Mouse (Mus musculus) heart, postnatal 14 days (tissue): ENCODE data around the gene Arpc5. TPM values are rescaled to one million over a fixed set of nuclear protein-coding genes. Genes with fewer than 3 reads are reported as not detected.

ENCODE experiments used
- DNase-seq, 2 experiments: peaks; one replicate each; pipeline ENCODE4 v3.0.0; 2021 to 2022
- intact Hi-C: fragments of 180-260 bp; cut with DNase I; formaldehyde crosslinking; loops from one replicate; pipeline ENCODE4 v1.15.1; 2025
- long read RNA-seq, 2 experiments: library from polyadenylated mRNA; stranded (forward); transcript quantifications; one replicate each; pipeline ENCODE4 v2.0.0; 2021
- total RNA-seq, 2 experiments: library from RNA; stranded (reverse); gene quantifications; 2 replicates each; pipeline ENCODE4 v1.2.3; 2021

Arpc5 gene
- total RNA-seq, result 10 to 100 TPM; 53.0 to 57.9 TPM
- long read RNA-seq, experiment 1, transcript Arpc5-201 (4 exons, 1,914 nt), result major isoform, 186 of 200 reads
- long read RNA-seq, experiment 1, partial matches to known transcripts, result 2 of 200 reads
- long read RNA-seq, experiment 1, other reads (novel, unspliced or antisense), result 9 of 200 reads
- long read RNA-seq, experiment 2, transcript Arpc5-201 (4 exons, 1,914 nt), result major isoform, 137 of 142 reads
- long read RNA-seq, experiment 2, partial matches to known transcripts, result 0 of 142 reads
- long read RNA-seq, experiment 2, other reads (novel, unspliced or antisense), result 4 of 142 reads

DNA sequence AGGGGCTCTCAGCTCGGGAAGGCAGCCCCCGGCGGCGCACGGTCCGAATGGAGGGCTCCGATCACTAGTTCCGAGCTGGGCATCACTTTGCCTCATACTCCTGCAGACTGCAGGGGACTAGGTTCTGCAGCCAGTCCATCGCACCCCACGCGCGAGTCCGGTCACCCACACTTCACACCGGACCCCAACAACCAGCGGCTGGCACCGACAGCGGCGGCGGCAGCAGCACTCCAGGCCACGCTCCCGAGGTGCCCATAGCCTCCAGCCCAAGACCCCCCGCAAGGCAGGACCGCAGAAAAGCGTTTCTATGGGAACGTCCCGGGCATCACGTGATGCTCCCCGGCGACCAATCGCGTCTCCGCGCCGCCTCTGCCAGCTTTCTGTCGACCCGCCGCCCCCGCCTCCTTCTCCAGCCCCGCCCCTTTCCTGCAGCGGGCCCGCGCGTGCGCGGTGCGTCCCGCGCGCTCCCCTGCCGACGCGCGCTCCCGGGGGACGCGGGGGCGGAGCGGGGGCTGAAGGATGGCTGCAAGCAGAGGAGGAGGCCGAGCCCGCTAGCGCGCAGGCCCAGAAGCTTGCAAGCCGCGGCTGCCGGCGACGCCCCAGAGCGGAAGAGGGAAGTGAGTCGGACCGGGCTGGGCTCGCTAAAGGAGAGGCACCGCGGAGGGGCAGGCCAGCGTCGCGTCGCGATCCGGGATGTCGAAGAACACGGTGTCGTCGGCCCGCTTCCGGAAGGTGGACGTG is at the start of gene Arpc5, which contains the start of gene Rgl1:
TSS of gene Arpc5 (plus strand) at position 511 of the 741 bp plus-strand sequence.
TSS of gene Rgl1 (minus strand) at position 320 of the 741 bp plus-strand sequence.
- intact Hi-C loops, result loop anchor here (2.0 to 5.0 kb wide), 2 partner anchors 137 to 244 kb away; partner anchors contain the start of gene Smg7
- peak; percentile 99 for DNase-seq

- no peak for DNase-seq
- intact Hi-C loops, result no loop called here
Observed at GRCm38 (mm10) chr1:152717329-152717728, 49.0 kb upstream of the Arpc5 start.

DNA sequence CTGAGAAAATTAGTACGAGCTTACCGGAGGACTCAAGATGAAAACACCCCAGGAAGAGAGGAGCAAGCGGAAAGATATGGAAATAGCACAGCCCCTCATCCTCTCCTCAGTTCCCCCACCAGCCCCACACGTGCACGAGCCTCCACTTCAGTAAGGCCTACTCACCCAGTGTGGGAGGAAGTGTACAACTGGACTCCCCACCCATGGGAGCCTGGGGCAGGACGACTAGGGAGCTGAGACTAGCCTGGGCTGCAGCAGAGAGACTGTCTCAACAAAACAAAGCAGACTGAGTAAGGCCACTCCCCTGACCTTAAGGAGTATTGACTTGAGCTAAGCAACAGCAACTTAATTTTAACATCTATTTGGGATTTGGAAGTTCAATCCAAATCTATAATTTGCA is 48.1 kb upstream of the Arpc5 start:
- no peak for DNase-seq
- intact Hi-C loops, result no loop called here

GRCm38 (mm10) chr1:152720969-152721368 is 45.4 kb upstream of the Arpc5 start:
- intact Hi-C loops, result no loop called here
- no peak for DNase-seq

DNA sequence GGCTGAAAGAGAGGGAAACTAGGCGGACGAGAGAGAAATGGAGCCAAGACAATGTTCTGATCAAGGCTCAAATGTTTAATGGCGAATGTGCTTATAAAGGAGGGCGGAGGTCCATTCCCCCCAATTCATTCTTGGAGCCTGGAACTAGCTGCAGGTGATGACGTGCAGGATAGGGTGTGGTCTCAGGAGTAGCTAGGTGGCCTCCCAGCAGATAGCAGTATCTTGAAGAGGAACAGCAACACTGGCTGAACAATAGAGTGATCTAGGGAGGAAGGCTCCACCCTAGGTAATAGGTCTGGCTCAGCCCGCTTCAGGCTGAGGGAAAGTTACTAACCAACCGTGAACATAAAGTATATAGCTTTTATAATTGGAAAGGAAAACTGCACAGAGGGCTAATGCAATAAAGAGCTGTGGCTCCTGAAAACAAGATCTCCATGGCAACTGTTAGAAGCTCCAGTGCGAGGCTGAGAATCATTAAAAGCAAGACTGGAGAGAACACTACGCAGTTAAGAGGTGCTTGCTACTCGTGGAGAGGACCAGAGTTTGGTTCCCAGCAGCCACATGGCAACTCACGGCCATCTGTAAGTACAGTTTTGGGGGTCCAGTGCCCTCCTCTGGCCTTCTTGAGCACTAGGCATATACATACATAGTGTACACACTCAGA is 44.7 kb upstream of the Arpc5 start:
- DNase-seq, result no peak
- intact Hi-C loops, result no loop called here

DNA sequence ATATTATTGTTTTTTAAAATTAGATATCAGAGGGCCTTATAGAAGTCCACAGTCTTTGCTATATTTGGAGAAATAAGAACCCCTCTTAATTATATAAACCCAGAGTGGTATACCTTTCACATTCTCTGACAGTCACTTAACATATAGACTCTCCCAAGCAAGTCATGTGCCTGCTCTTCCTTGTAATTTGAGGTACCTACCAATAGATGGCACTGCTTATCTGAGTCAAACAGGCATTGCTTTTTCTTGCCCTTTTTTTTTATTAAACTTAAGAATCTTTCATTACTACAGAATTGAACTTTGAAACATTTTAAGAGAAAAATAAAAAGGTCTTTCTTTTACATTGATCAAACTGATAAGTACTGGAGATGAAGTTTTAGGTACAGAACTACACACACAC is 42.1 kb upstream of the Arpc5 start:
- no peak for DNase-seq
- intact Hi-C loops, result no loop called here

GRCm38 (mm10) chr1:152726095-152726494 is 40.2 kb upstream of the Arpc5 start:
- intact Hi-C loops, result no loop called here

GRCm38 (mm10) chr1:152727604-152728236 is 38.6 kb upstream of the Arpc5 start:
- DNase-seq, result peak; percentile 18 to 43
- intact Hi-C loops, result no loop called here

More at GRCm38 (mm10) chr1:152726095-152726494, 40.2 kb upstream of the Arpc5 start:
- DNase-seq, result no peak

- intact Hi-C loops, result no loop called here
- DNase-seq, result peak; percentile 45 to 57
Observed at GRCm38 (mm10) chr1:152738793-152739192, 27.5 kb upstream of the Arpc5 start.

- DNase-seq, result no peak
- intact Hi-C loops, result no loop called here
Observed at GRCm38 (mm10) chr1:152739374-152739773, 27.0 kb upstream of the Arpc5 start.

DNA sequence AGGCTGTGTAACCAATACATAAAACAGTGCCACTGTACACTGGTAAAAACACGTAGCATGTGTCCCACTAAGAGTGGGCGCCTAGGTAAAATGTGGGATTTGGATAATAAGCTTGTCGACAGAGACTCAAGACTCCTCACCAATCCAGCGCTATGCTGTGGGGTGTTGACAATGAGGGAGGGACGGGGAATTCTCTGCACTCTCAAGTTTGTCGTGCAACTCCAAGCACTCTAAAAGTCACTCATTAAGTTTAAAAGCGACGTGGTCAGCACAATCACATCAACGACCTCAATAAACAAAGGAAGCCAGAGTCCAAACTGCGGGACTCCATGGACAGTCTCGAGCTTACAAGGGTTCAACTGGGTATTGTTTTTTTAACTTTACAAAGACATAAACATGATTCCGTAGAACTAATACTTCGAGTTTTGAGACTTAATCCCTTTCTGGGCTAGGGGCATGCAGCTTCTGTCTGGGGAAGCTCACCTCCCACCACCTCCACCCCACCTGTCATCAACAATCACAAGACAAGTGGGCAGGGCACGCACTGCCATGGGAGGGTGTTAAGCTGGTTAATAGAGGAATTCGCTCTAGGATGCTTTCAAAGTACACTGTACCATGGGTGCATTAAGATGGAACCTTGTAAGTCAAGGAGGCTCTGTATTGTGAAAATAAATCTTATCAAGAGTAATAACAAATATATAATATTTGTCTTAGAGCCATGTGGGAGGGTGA is 23.1 kb upstream of the Arpc5 start:
- intact Hi-C loops, result loop anchor here (10.0 kb wide), 1 partner anchor 338 kb away; no protein-coding TSS in a partner anchor
- no peak for DNase-seq

DNA sequence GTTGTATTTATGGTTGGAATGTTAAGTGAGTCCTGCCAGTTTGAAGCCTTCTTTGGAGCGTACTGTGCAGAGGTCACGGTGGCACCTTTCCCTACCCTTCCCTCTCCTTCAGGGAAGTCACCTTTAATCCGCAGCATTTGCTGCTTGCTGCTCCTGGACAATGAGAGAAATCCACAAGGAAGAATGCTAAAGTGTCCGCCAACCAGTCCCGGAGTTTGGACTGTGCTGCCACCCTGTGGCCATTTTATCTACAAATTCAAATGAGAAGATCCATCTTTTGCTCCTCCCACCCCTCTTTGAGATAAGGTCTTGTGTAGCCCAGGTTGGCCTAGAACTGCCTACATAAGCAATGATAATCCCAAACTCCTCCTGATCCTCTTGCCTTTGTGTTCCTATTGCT is 19.9 kb upstream of the Arpc5 start:
- DNase-seq, result peak; percentile 84 to 92
- intact Hi-C loops, result loop anchor here (1.0 to 10.0 kb wide), 3 partner anchors 122 to 342 kb away; no protein-coding TSS in a partner anchor

DNA sequence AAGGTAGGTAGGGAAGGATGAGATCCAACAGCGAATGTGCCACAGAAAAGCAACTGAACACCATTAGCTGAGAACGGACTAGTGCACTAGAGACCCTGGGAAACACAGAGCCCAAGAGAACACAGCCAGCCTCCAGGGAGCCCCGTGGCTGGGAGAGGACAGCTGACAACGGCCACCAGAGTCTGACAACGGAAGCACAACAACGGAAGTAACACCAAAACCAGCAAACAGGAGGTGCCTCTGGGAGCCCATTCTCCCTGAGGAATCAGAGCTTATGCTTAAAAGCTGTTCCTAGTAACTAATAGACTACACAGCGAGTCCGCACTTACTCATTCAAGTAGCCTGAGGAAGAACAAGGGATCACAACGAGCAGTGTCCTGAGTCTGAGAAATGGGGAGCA is 17.1 kb upstream of the Arpc5 start:
- DNase-seq, result peak; percentile 17 to 31
- intact Hi-C loops, result loop anchor here (10.0 kb wide), 1 partner anchor 344 kb away; no protein-coding TSS in a partner anchor

DNA sequence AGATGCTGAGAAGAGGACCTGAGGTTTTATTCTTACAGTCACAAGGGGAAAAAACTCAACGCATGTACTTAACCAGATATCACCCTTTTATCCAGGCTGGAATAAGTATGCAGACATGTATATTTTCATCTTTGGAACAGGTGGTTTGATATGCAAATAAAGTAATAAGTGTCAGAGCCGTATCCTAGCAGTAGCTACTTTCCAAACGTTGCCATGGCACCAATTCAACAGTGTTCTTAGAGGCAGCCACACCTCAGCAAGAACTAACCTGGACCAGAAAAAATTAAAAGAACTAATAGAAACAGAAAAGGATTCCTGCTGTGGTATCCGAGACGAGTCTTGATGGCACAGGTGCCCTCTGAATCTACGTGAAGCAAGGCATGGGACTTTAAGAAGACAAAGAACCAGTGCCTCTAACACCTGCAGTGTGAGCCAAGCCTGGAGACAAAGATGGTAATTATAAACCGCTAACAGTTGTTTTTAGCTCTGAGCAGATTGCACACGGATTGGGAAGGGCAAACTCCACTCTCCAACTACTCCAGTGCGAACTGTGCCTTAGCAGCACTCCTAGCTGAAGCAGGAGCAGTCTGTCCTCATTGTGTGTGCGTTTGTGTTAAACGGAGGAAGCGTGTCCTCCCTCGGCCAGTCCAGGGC is 15.9 kb upstream of the Arpc5 start, which contains the start of gene Apobec4:
TSS of gene Apobec4 (plus strand) at position 240 of the 654 bp plus-strand sequence.
- DNase-seq, result no peak
- intact Hi-C loops, result no loop called here

DNA sequence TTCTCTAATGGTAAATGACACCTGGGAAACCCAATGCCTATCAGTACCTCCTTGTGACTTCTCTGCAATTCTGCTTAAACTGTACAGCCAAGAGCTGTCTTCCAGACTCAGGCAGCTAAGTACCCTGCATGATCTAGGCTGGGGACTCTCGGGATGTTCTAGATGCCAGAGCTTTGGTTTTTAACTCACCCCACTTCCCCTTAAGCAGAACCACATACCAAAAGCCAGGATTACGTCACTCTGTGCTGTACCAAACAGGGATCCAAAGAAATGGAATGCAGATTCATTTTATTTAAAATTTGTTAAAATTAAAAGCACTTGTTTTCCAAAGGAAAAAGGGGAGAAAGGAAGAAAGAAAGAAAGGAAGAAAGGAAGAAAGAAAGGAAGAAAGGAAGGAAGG is 4.6 kb upstream of the Arpc5 start:
- intact Hi-C loops, result no loop called here
- no peak for DNase-seq

DNA sequence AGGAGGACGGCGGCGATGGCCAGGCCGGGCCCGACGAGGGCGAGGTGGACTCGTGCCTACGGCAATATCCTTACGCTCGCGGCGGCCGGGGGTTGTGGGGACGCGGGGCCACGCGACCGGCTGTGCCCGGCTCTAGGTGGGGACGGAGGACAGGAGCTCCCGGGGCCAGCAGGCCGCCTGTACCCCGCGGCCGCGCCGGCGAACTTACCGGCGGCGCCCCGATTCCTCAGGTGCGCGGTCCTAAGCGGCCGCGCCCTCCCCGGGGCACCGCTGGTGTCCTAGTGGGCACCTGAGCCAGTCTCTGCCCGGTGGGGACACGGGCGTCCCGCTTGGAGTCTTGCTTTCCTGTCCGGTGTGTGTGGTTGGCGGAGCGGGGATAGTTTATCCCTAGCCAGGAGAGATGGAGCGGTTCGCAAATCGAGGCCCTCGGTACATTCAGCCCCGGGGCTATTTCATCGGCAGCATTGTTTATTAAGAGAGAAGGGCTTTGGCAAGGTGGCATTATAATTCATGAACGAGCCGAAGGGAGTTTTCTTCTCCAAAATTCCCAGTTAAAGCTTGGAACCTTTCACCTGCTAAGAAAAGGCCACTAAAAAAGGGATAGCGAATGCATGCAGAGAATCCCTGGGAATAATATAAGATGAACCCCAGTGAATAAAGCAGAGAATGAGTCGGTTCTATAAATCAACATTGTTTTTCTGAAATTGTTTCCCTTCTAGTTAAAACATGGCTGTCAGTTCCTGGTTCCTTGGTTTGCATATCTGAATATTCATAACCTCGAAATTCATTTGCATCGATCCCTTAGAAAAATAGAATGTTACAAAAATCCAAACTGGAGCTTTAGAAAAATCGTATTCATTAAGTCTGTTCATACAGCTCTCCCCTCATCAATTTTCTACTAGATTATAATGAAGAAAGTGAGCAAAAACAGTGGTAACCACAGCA is 734 bp downstream of the Arpc5 start:
- intact Hi-C loops, result loop anchor here (2.0 to 5.0 kb wide), 2 partner anchors 136 to 245 kb away; partner anchors contain the start of gene Smg7
- no peak for DNase-seq

DNA sequence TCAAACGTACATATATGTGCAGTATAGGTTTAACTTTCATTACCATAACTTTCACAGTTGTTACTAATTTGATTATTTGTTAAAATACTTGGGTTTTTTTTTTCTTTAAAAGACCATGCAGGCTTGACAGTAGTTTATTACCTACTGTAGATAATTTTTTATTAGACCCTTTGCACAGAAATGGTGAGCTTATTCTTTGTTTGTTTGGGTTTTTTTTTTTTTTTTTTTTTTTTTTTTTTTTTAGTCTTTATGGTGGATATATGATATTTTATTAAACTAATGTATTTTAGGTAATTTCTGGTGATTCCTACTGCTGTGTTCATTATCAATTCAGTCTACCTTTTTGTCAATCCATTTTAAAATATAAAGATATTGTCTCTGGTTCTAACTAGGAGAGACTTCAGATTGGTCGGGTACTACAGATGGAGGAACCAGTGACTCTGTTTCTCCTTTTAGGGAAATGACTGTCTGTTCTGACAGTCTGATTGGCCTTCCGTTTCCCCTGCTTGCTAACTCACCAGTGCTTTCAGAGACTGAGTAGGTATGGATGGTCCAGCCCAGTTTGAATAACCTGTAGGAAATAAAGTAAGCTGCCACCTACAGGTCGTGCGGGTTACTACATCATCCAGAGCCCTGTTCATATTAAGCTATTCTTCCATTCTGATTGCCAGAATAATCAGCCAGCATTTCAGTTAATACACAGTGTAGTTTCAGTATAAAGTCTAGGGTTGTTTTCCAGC is 1.6 kb downstream of the Arpc5 start:
- DNase-seq, result peak; percentile 80 to 88
- intact Hi-C loops, result loop anchor here (2.0 to 5.0 kb wide), 2 partner anchors 135 to 246 kb away; partner anchors contain the start of gene Smg7
